Mouse (Mus musculus) heart, adult 11 months (tissue): Measurements from ENCODE around the gene Foxd1.

ENCODE experiments used
- DNase-seq: peaks from one replicate; pipeline ENCODE4 v3.0.0; 2022

The Foxd1 gene

GRCm38 (mm10) chr13:98354090-98354801 lies at the start of gene Foxd1:
Foxd1 (plus strand) TSS chr13:98354242.
- peak; percentile 94 for DNase-seq

DNA sequence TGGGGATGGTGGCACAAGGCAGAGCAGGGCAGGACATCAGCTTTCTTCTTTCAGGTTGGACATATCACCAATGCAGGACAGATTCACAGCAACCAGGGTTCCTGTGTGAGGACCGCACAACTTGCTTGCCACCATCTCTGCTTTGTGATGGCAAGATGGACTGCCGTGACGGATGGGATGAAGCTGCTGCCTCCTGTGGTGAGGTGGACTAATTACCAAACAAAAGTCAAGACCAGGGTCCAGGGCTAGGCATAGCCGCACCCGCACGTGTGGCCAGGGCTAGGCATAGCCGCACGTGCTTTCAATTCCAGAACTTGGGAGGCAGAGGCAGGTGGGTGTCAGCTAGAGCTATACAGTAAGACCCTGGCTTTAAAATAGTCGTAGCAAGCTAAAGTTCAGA lies 48.8 kb upstream of the Foxd1 start:
- peak; percentile 73 for DNase-seq

- DNase-seq = peak; percentile 23
These were observed 47.6 kb upstream of the Foxd1 start for GRCm38 (mm10) chr13:98306393-98306792.

- peak; percentile 25 for DNase-seq
These were observed 47.1 kb upstream of the Foxd1 start for GRCm38 (mm10) chr13:98306852-98307475.

DNA sequence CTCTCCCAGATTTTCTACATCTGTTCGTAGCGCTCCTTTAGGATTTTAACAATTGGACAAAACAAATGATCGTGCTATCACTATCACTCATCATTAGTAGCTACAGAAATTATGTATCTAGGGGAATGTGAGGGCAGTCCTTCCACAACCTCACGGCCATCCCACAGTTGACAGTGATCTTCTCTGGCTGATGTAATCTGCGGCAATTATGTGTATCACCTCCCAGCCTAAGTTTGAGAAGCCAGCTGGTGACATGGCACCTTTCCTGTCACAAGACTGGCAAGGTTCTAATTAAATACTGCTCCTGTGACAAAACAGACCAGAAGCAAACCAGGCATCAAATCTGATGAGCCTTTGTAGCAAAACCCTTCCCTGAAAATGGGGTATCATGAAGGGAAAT lies 46.0 kb upstream of the Foxd1 start:
- peak; percentile 71 for DNase-seq

DNA sequence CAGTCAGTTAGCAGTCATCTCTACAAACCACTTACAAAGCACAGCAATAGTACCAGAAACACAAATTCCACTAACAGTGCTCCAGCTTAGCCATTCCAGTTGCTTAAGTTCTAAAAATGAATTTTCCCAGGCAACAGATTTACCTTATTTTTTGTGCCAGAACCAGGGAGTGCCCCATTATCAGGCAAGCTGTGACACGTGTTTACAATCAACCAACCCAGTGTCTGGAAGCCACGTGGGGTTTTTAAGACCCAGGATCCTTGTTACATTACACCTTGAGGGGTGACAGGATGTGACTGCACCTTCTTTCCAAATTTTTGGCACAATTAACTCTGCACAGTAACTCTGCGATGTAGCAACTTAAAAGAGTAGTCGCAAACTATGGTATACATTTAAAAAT lies 45.3 kb upstream of the Foxd1 start:
- peak; percentile 70 for DNase-seq

- peak; percentile 19 for DNase-seq
These were observed 42.4 kb upstream of the Foxd1 start for GRCm38 (mm10) chr13:98311597-98311996.

DNA sequence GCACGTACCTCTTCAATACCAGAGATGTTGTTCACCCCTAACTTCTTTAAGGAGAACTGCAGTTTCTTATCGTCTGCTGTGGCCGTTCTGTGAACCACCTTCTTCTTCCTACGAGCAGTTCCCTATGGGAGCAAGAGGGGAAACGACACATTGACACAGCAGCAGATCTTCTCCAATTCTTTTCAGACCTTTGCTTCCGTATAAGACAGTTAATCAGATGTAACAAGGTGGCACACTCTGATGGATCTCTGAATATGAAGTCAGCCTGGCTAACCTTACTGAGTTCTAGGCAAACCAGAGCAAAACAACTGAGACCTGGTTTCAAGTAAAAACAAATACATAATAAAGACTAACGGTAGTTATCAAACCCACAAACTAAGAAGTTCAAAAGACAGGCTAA lies 40.4 kb upstream of the Foxd1 start:
- peak; percentile 49 for DNase-seq

DNA sequence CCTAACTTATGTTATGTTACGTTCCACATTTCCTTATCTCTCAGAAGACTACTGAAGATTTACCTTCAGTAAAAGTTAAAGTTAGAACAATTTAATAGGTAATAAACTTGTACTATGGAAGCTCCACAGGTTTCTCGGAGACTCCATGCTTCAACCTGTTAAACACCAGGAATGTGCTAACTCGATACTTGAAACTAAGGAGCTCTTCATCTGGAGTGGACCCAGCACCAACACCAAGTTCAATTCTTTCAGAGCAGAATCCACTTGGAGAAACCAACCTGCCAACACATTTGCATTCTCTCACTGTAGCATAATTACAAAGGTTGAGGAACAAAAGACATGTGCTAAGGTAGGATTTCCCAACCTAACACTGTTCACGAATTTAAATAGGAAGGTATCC lies 38.9 kb upstream of the Foxd1 start:
- DNase-seq = peak; percentile 9

GRCm38 (mm10) chr13:98316140-98316479 lies 37.9 kb upstream of the Foxd1 start:
- no peak for DNase-seq

DNA sequence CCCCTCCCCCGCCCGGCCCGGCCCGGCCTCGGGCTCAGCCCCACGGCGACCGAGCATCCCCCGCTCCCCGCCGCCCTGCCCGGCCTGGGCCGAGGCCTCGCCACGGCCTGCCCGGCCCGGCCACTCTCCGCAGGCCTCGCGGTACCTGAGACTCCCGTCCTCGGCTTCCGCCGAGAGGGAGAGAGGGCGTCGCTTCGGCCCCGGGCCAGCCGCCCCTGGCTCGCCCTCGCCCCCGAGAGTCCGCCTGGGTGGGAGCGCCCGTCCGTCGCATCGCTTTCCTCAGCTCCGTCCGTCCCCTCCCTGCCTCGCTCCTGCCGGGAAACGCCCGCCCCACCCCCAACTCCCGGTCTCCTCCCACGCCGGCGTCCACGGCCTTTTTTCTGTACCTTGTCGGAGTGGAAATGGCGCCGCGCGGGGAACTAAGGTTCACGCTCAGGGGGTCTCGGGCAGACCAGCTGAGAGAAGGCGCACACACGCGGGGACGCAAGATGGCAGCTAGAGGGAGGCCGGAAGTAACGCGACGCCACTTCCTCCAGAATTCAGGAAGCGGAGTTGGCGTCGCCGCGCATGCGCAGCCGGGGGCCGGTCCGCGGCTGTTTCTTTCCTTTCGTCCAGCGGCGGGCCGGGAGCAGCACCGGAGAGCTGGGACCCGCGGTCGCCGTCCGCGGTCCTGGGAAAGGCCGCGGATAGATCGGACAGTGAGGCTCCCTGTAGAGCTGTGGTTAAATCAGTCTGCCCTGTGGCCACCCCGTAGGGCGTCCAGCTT lies 37.4 kb upstream of the Foxd1 start, which contains the start of gene Btf3:
Gene Btf3 (minus strand): TSS at position 527 of the 766 bp plus-strand sequence.
- peak; percentile 99 for DNase-seq

DNA sequence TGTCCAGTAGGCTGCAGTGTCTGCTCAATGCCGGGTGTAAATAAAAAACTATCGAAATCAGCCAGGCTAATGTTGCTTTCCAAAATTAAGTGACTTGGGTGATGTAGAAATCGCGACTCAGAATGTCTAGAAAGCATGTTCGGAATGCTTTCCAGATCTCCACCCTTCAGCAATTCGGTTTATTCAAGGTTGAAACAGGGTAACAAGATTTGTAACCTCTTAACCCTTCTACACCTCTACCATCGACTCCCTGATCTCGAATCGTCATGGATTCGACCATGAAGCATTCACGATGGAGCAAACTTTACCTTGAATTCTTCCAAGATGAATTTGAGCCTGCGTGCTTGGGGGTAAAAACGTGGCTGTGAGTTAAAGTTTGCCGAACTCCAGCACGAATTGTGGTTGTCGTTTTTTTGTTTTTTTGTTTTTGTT lies 36.8 kb upstream of the Foxd1 start:
- DNase-seq = no peak

GRCm38 (mm10) chr13:98317911-98318310 lies 36.1 kb upstream of the Foxd1 start:
- DNase-seq = no peak

GRCm38 (mm10) chr13:98325034-98325433 lies 29.0 kb upstream of the Foxd1 start:
- DNase-seq = peak; percentile 49

- peak; percentile 53 for DNase-seq
These were observed 21.9 kb upstream of the Foxd1 start for GRCm38 (mm10) chr13:98332106-98332505.

DNA sequence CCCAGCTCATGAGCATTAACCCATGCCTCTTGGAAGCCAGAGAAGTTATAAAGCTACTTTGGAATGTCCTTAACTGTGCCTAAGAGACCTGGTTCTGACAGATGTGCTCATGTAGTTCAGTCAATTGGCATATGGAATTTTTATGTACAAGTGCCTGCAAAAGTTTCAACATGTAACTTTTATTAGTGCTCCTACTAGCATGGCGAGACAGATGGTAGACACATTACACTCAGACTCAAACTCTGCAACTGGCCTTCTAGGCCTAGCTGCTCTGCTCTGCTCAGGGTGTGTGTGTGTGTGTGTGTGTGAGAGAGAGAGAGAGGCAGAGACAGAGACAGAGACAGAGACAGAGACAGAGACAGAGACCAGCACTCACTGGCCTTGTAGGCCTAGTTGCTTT lies 17.8 kb upstream of the Foxd1 start:
- DNase-seq = peak; percentile 7

DNA sequence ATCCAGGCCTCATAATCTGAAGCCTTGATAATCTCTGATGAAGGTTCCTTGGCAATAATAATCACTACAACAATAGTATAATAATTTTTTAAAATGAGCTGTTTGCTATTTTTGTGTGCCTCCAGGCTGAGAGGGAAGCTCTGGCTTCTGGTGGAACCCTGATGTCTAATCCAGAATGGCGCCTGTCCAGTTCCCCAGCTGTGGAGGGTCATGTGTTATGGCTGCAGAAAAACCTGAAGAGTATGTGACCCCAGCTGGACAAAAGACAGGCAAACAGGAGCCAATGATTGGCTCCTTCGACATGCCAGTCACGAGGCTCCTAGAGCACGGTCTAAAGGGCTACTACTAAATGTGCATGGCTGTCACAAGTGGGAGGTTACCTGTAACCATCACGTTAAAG lies 13.5 kb upstream of the Foxd1 start:
- peak; percentile 95 for DNase-seq

DNA sequence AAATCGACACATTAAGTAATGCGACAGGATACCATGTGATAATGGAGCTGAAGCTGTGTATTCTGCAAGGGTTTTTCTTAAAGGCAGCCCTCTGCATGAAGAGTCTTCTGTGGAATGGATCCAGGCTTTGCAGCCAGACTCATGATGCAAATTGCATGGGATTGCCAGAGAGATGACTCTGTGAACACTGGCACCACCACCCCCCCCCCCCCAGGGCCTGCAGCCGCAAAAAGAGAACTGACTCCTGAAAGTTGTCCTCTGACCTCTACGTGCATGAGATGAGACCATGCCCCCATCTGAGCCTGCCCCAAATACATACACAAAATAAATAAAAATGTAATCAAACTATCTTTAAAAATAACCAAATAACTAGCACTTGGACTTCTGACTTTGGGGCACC lies 4.6 kb upstream of the Foxd1 start:
- DNase-seq = peak; percentile 19

GRCm38 (mm10) chr13:98351527-98351926 lies 2.5 kb upstream of the Foxd1 start:
- peak; percentile 87 for DNase-seq

DNA sequence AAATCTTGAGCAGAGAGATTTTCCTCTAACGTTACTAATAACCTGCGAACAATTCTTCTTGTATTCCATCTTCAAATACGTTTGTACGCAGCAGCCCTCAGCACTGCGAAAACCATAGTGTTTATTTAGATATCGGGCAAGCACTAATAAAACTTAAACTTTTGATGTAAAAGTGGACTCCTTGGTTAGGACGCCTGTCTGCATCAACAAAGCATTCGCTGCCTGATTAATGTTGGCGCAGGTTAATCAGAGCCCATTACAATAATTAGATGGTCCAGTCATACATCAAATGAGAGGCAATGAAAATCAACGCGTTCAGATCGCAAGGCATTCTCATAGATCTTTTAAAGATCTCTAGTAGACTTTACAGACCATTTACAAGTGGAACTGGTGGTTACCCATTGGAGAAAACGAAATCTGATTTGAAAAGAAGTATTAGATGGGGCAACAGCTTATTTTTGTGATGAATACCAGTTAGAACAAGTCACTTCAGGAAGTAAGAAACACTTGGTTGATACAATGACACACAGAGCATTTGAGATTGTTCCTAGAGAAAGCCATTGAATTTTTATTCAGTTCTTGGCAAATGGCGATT lies 1.6 kb upstream of the Foxd1 start:
- DNase-seq = peak; percentile 55

DNA sequence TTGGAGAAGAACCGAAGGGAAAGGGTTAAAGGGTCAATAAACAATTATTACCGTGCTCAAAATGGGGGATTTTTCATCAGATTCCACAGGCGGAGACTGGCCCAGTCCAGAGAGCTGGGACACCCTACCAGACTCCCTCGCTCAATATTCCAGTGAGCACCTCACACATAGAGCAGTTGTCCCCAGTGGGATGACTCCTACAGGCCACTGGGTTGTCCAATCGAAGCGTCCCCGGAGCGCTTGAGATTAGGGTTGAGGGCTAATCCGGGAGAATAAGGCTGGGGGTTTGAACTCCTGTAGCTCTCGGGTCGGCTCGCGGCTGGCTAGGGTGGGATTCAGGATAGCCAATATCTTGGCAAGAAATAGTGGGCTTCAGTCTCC lies 343 bp upstream of the Foxd1 start:
- DNase-seq = no peak

- DNase-seq = peak; percentile 89
These were observed 973 bp downstream of the Foxd1 start for GRCm38 (mm10) chr13:98354871-98355558.

- peak; percentile 76 for DNase-seq
These were observed 1.6 kb downstream of the Foxd1 start for GRCm38 (mm10) chr13:98355559-98356111.
